Mouse (Mus musculus): ENCODE data around the gene Siglecf. TPM values are rescaled to one million over a fixed set of nuclear protein-coding genes. Genes with fewer than 3 reads are reported as not detected.
A peak's percentile ranks its signal among the peaks of the same experiment; 100 is the strongest.

Siglecf gene
- 0.08 and 0.21 TPM in 2 replicates for polyA plus RNA-seq (2015; fragmentation: Nextera tagmentation; extraction: Ambion mirVana)

DNA sequence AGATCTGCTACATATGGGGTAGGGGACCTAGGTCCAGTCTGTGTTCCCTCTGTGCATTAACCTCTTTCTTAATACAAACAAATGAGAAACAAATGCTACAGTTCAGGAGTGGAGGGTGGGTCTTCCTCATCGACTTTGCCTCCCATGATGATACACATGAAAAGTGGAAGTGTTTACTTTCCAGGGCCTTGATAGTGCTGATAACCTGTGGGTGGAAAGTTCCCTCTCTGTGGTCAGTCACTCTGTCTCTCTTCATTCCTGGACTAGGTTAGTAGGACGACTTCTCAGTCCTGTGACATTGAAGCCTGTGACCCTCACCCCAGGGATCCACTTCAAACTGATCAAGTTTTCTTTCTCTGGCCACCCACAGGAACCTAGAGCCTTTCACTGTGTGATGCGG lies at the start of gene Siglecf:
Siglecf (plus strand) TSS at position 188 of the 400 bp plus-strand sequence.
- WGBS = 70% methylated on average over 3 of the region's 3 CpGs
- Histone ChIP-seq H3K9me3 (no peaks in the 10 kb centered on the region), H3K4me3 (no peak within 1 kb of the TSS), H3K4me1 (replicated peaks) (peaks cover 5% of the 10 kb centered on the region), H3K4me2 (no peak within 1 kb of the TSS), H3K27ac (no peak within 1 kb of the TSS), H3K36me3 (no peaks in the 10 kb centered on the region), H3K27me3 (no peaks in the 10 kb centered on the region), H3K9ac (no peak within 1 kb of the TSS)
- ATAC-seq (ENCODE audit: low FRiP score) = no peak

- 92% methylated on average over 3 of the region's 3 CpGs for WGBS
- no peaks in the 10 kb centered on the region for H3K9me3 ChIP-seq
- no peak overlapping the region for H3K4me3 ChIP-seq
- ATAC-seq (ENCODE audit: low FRiP score) = no peak
- no peak overlapping the region for H3K27ac ChIP-seq
- no peaks in the 10 kb centered on the region for H3K4me1 ChIP-seq (replicated peaks)
- H3K9ac ChIP-seq = no peak overlapping the region
- H3K4me2 ChIP-seq = no peak overlapping the region
- H3K27me3 ChIP-seq = no peaks in the 10 kb centered on the region
- H3K36me3 ChIP-seq = peaks cover 80% of the 10 kb centered on the region
Measured at GRCm38 (mm10) chr7:43305235-43305634, 45.9 kb upstream of the Siglecf start.

DNA sequence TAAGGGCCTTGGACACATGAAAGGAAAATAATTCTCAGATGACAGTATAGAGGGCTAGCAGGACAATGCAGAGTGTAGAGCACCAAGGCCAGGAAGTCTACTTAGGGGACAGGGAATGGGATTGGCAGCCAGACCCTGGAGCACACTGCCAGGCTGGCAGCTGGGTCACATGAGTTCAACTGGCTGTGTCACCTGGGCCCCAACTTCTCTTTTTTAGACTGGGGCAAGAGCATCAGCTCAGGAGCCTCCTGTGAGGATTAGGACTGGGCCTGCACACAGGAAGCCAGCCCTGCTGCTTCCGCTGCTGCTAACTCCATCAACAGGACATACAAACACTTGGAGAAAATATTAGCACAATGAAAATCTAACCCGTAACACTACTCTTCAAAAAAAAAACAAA lies 42.1 kb upstream of the Siglecf start:
- peaks cover 22% of the 10 kb centered on the region for H3K4me1 ChIP-seq (replicated peaks)

DNA sequence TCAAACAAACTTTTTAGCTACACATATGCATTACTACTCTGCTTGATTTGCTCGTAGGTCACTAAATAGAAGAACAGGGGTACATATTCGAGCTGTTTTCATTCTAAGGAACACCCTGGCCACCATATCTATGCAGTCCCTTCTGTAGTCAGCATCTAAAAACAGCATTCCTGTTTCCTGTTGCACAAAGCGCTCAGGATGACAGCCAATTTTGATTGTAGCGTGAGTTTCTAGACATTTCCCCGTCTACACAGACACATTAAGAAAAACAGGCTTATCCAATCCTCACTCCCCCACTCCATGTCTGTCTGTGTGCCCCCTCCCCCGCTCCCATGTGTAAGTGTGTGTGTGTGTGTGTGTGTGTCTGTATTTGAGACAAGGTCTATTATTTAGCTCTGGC lies 39.5 kb upstream of the Siglecf start:
- H3K9me3 ChIP-seq = no peaks in the 10 kb centered on the region
- peak overlapping the region; percentile 78 for H3K4me2 ChIP-seq
- peaks cover 22% of the 10 kb centered on the region for H3K4me1 ChIP-seq (replicated peaks)
- H3K36me3 ChIP-seq = peaks cover 37% of the 10 kb centered on the region
- no peaks in the 10 kb centered on the region for H3K27me3 ChIP-seq
- H3K27ac ChIP-seq = no peak overlapping the region
- 84% methylated on average over 6 of the region's 6 CpGs for WGBS
- H3K9ac ChIP-seq = peak overlapping the region; percentile 85
- no peak for ATAC-seq (ENCODE audit: low FRiP score)
- peak overlapping the region; percentile 81 for H3K4me3 ChIP-seq

More for the DNA sequence above, 42.1 kb upstream of the Siglecf start:
- Histone ChIP-seq H3K4me2 (no peak overlapping the region), H3K9me3 (no peaks in the 10 kb centered on the region), H3K4me3 (no peak overlapping the region), H3K27me3 (no peaks in the 10 kb centered on the region), H3K9ac (no peak overlapping the region), H3K36me3 (peaks cover 51% of the 10 kb centered on the region), H3K27ac (no peak overlapping the region)
- ATAC-seq (ENCODE audit: low FRiP score) = no peak
- WGBS = 88% methylated on average over 2 of the region's 2 CpGs

DNA sequence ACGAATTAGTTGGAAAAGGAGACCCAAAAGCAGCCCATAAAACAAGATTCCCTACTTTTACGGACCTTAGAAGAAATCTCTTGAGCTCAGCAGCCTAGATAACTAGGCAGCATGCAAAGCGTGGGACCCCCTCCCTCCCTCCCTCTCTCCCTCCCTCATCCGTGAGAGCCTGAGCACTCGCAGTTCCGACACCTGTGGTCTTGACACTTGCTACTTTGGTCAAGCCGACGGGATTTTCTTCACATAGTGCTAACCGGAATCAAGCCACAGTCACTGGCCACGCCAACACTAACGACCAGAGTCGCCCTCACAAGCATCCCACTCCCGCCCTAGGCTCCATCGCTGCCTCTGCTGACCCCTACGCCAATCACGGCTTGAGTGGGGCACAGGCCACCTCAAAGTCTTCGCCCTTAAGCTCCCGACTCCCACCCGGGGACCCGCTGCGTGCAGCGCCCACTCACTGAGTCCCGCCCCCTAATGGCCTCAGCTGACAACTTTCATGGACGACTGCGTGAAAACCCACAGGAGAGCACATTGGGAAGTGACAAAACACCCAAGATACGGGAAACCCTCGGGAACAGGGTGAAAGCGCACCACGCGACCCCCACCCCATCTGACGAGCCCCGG lies 38.6 kb upstream of the Siglecf start:
- peak overlapping the region; percentile 78 for H3K4me2 ChIP-seq
- peak; percentile 79 for ATAC-seq (ENCODE audit: low FRiP score)
- no peaks in the 10 kb centered on the region for H3K9me3 ChIP-seq
- H3K4me3 ChIP-seq = peak overlapping the region; percentile 81
- H3K27me3 ChIP-seq = no peaks in the 10 kb centered on the region
- H3K9ac ChIP-seq = peak overlapping the region; percentile 85
- 2% methylated on average over 32 of the region's 32 CpGs for WGBS
- peaks cover 22% of the 10 kb centered on the region for H3K4me1 ChIP-seq (replicated peaks)
- H3K36me3 ChIP-seq = peaks cover 32% of the 10 kb centered on the region
- H3K27ac ChIP-seq = peak overlapping the region; percentile 84

GRCm38 (mm10) chr7:43313013-43313428 lies 38.1 kb upstream of the Siglecf start, which contains the start of gene Zfp715:
Gene Zfp715, minus strand, starts transcription at chr7:43313294.
- Histone ChIP-seq H3K9me3 (no peaks in the 10 kb centered on the region), H3K4me3 (peak within 1 kb of the TSS; percentile 81), H3K4me1 (replicated peaks) (peaks cover 22% of the 10 kb centered on the region), H3K4me2 (peak within 1 kb of the TSS; percentile 78), H3K27ac (peak within 1 kb of the TSS; percentile 84), H3K27me3 (no peaks in the 10 kb centered on the region), H3K9ac (peak within 1 kb of the TSS; percentile 85), H3K36me3 (peaks cover 27% of the 10 kb centered on the region)
- WGBS = under 1% methylated on average over 33 of the region's 33 CpGs
- ATAC-seq (ENCODE audit: low FRiP score) = peak; percentile 97

DNA sequence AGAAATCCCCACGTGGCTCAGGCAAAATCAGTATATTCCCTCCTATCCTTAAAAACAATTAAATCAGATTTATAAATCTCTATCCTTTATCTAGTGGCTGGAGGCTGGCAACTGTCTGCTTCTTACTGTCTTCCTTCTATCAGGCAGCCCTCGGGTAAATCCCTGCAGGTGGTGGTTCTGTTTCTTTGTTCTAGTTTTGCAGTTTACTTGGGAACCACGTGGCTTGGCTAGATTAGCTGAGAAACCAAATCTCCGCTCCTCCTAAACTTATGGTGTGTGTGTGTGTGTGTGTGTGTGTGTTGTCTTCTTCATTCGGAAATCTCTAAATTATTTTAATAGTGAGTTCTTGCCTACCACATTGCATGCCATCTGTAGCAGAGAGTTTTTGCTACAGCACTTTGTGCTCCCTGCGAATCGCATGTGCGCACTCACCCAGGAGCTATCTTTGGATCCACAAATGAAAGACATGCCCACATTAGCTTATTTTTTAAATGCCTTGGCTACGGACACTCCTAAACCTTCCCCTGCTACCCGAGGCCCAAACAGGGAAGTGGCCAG lies 24.8 kb upstream of the Siglecf start:
- Histone ChIP-seq H3K36me3 (no peaks in the 10 kb centered on the region), H3K27ac (no peak overlapping the region), H3K27me3 (no peaks in the 10 kb centered on the region), H3K9me3 (no peaks in the 10 kb centered on the region), H3K4me2 (no peak overlapping the region), H3K9ac (no peak overlapping the region), H3K4me3 (no peak overlapping the region), H3K4me1 (replicated peaks) (no peaks in the 10 kb centered on the region)
- no peak for ATAC-seq (ENCODE audit: low FRiP score)
- 57% methylated on average over 10 of the region's 10 CpGs for WGBS

GRCm38 (mm10) chr7:43328101-43328500 lies 23.0 kb upstream of the Siglecf start:
- ATAC-seq (ENCODE audit: low FRiP score) = no peak
- Histone ChIP-seq H3K27me3 (no peaks in the 10 kb centered on the region), H3K4me3 (no peak overlapping the region), H3K4me2 (no peak overlapping the region), H3K9ac (no peak overlapping the region), H3K9me3 (no peaks in the 10 kb centered on the region), H3K36me3 (no peaks in the 10 kb centered on the region), H3K4me1 (replicated peaks) (no peaks in the 10 kb centered on the region), H3K27ac (no peak overlapping the region)
- WGBS = 72% methylated on average over 4 of the region's 4 CpGs

DNA sequence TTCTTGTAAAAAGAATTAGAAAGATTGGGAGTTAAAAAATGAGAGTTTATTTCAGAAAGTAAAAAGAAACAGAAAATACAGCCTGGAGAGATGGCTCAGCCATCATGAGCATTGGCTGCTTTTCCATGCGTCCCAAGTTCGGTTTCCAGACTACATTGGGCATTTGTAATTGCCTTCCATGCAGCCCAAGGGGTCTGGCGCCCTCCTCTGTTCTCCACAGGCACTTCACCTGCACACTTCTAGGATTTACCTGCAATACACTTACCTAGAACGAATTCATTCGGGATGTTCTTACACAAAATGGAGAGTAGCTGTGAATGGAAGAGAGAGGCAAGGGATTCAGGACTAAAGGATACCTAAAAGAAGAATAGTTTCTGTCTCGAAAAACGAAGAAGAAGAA lies 17.9 kb upstream of the Siglecf start:
- Histone ChIP-seq H3K9ac (no peak overlapping the region), H3K4me2 (no peak overlapping the region), H3K4me3 (no peak overlapping the region), H3K27ac (no peak overlapping the region), H3K9me3 (no peaks in the 10 kb centered on the region), H3K4me1 (replicated peaks) (no peaks in the 10 kb centered on the region), H3K27me3 (no peaks in the 10 kb centered on the region), H3K36me3 (no peaks in the 10 kb centered on the region)
- WGBS = 43% methylated on average over 5 of the region's 7 CpGs
- ATAC-seq (ENCODE audit: low FRiP score) = no peak

DNA sequence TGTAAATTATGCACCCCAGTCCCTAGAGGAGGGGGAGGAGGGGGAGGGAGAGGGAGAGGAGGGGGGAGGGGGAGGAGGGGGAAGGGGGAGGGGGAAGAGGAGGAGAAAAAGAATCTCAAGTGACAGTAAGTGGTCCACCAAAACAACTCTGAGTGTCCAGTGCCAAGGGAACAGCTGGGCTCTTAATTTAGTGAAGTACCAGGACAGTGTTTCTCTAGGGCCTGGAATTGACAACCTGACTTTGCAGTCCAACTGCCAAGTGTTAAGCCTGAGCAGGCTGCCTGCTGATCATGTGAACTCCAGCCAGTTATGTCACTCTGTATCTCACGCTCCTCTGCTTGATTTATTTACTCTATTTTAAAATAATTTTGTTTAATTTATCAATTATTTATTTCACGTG lies 17.2 kb upstream of the Siglecf start:
- Histone ChIP-seq H3K4me1 (replicated peaks) (no peaks in the 10 kb centered on the region), H3K4me2 (no peak overlapping the region), H3K9me3 (no peaks in the 10 kb centered on the region), H3K27ac (no peak overlapping the region), H3K9ac (no peak overlapping the region), H3K4me3 (no peak overlapping the region), H3K27me3 (no peaks in the 10 kb centered on the region), H3K36me3 (no peaks in the 10 kb centered on the region)
- 71% methylated on average over 2 of the region's 2 CpGs for WGBS
- no peak for ATAC-seq (ENCODE audit: low FRiP score)

- Histone ChIP-seq H3K9ac (no peak overlapping the region), H3K36me3 (no peaks in the 10 kb centered on the region), H3K27me3 (no peaks in the 10 kb centered on the region), H3K9me3 (no peaks in the 10 kb centered on the region), H3K4me3 (no peak overlapping the region), H3K27ac (no peak overlapping the region), H3K4me2 (no peak overlapping the region), H3K4me1 (replicated peaks) (no peaks in the 10 kb centered on the region)
- no peak for ATAC-seq (ENCODE audit: low FRiP score)
- WGBS = 77% methylated on average over 4 of the region's 4 CpGs
Measured at GRCm38 (mm10) chr7:43340771-43341170, 10.4 kb upstream of the Siglecf start.

GRCm38 (mm10) chr7:43343191-43343590 lies 8.0 kb upstream of the Siglecf start:
- Histone ChIP-seq H3K36me3 (no peaks in the 10 kb centered on the region), H3K4me3 (no peak overlapping the region), H3K4me1 (replicated peaks) (no peaks in the 10 kb centered on the region), H3K27ac (no peak overlapping the region), H3K9me3 (no peaks in the 10 kb centered on the region), H3K9ac (no peak overlapping the region), H3K4me2 (no peak overlapping the region), H3K27me3 (no peaks in the 10 kb centered on the region)
- 81% methylated on average over 5 of the region's 5 CpGs for WGBS
- ATAC-seq (ENCODE audit: low FRiP score) = no peak

GRCm38 (mm10) chr7:43344020-43344419 lies 7.1 kb upstream of the Siglecf start:
- no peak for ATAC-seq (ENCODE audit: low FRiP score)
- H3K36me3 ChIP-seq = no peaks in the 10 kb centered on the region
- H3K9ac ChIP-seq = no peak overlapping the region
- H3K27me3 ChIP-seq = no peaks in the 10 kb centered on the region
- no peak overlapping the region for H3K27ac ChIP-seq
- H3K4me2 ChIP-seq = no peak overlapping the region
- no peaks in the 10 kb centered on the region for H3K4me1 ChIP-seq (replicated peaks)
- 80% methylated on average over 2 of the region's 2 CpGs for WGBS
- H3K4me3 ChIP-seq = no peak overlapping the region
- no peaks in the 10 kb centered on the region for H3K9me3 ChIP-seq

Measured in hindbrain, embryonic 13.5 days (tissue).